Mouse (Mus musculus) lung, postnatal 0 days (tissue): ENCODE measurements at regions not wholly inside any gene's neighbourhood (a gene's known extent, or its start where the extent isn't known, plus 50 kb on each side); places are given as distances from the start of the nearest gene placed in this dataset.

Experiments used
- ATAC-seq: fragments of 200-750 bp; cut with Nextera tagmentation; 2 replicates; pipeline ENCODE4 v1.8.0; 2017; ENCODE audit warnings: moderate library complexity
- DNase-seq: peaks from one replicate; pipeline ENCODE4 v3.0.0-alpha.2; 2016; ENCODE audit warnings: low spot score
- H3K27ac ChIP-seq: fragments of 300-500 bp; sonication (generic); 2 replicates; pipeline ENCODE4 v1.5.1; 2014; ENCODE audit warnings: antibody characterized with exemption, mild to moderate bottlenecking, low read length, mixed read lengths
- H3K27me3 ChIP-seq: fragments of 300-500 bp; sonication (generic); replicated peaks from 2 replicates; pipeline ENCODE4 v1.6.1; 2014; ENCODE audit warnings: low read length, mixed read lengths; ENCODE audit not compliant: insufficient read depth
- H3K36me3 ChIP-seq: fragments of 300-500 bp; sonication (generic); 2 replicates; pipeline ENCODE4 v1.6.1; 2014; ENCODE audit warnings: low read length, mixed read lengths; ENCODE audit not compliant: insufficient read depth
- H3K4me1 ChIP-seq: fragments of 300-500 bp; sonication (generic); 2 replicates; pipeline ENCODE4 v1.6.1; 2014; ENCODE audit warnings: antibody characterized with exemption, low read depth, low read length, mixed read lengths; ENCODE audit not compliant: insufficient read depth
- H3K4me2 ChIP-seq: fragments of 300-500 bp; sonication (generic); replicated peaks from 2 replicates; pipeline ENCODE4 v1.6.1; 2014; ENCODE audit warnings: low read depth, mild to moderate bottlenecking, low read length, moderate library complexity, mixed read lengths
- H3K4me3 ChIP-seq: fragments of 300-500 bp; sonication (generic); 2 replicates; pipeline ENCODE4 v1.5.1; 2014; ENCODE audit warnings: low read depth, low read length
- H3K9ac ChIP-seq: fragments of 300-500 bp; sonication (generic); replicated peaks from 2 replicates; pipeline ENCODE4 v1.6.1; 2014; ENCODE audit warnings: low read depth, mild to moderate bottlenecking
- H3K9me3 ChIP-seq: fragments of 300-500 bp; sonication (generic); 2 replicates; pipeline ENCODE4 v1.6.1; 2016; ENCODE audit warnings: low read length, mixed read lengths
- CTCF ChIP-seq: IDR thresholded peaks from 2 replicates; pipeline ENCODE4 v1.5.1; 2016; ENCODE audit warnings: antibody characterized with exemption, mild to moderate bottlenecking
- EP300 ChIP-seq: IDR thresholded peaks from 2 replicates; pipeline ENCODE4 v1.6.1; 2016; ENCODE audit warnings: antibody characterized with exemption, mild to moderate bottlenecking, control low read depth
- WGBS: fragments of 180-500 bp; shearing (Covaris S2); extraction: QIAGEN DNeasy Blood & Tissue Kit; methylation state at CpG from one replicate; pipeline ENCODE4 v1.1.7; 2014; 5-methylcytosine and 5-hydroxymethylcytosine counted together

DNA sequence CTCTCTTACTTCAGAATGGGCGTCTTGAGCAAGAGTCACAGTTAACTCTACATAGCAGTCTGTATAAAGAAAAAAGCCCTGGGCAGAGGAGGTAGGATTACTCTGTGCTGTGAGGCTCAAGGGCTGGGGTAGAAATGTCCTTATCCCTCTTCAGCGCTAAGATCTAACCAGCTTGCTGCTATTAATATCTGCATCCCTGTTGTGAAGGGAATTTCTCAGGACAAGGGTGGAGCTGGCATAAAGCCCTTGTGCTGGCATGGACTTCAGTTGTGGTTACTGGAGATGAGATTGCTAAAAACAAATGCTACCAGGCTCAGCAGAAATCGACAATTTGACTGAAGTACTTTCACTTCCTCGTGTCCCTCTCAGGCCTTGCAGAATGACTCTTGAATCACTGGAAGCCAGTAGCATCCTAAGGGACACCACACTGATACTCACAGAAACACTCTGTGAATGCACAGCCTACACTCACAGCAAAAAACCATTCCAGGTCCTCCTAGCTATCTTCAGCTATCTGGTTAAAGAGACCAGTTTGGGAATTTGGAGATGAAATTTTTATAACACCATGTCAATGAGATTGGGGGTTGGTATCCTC is 185.1 kb upstream of the B3gat1 start:
- Histone ChIP-seq H3K27me3 (no peaks in the 10 kb centered on the region), H3K4me1 (no peaks in the 10 kb centered on the region), H3K27ac (no peak overlapping the region), H3K36me3 (no peaks in the 10 kb centered on the region), H3K9me3 (no peaks in the 10 kb centered on the region), H3K4me2 (no peak overlapping the region), H3K9ac (no peak overlapping the region), H3K4me3 (no peak overlapping the region)
- TF ChIP-seq EP300 (no peak), CTCF (no peak)
- 48% methylated on average over 4 of the region's 4 CpGs for WGBS
- DNase-seq, result peak; percentile 14
- ATAC-seq, result no peak

DNA sequence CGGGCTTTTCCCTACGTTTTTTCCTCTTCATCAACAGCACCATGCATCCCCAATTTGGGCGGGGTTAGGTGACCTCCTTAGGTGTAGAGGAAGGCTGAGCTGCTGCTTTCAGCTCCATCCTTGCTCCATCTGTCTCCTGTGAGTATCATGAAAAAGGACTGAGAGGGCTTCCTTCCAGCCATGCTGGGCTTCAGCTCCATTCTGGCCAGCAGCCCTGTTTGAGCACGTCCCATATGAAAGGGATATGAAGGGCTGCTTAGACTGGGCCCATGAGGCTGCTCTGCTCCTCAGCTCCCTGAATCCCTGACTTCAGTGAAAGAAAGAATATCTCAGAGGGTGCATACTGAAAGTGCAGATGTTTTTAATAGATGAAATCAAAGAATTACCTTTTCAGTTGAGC is 184.4 kb upstream of the B3gat1 start:
- H3K36me3 ChIP-seq, result no peaks in the 10 kb centered on the region
- no peaks in the 10 kb centered on the region for H3K27me3 ChIP-seq
- no peak overlapping the region for H3K9ac ChIP-seq
- H3K4me2 ChIP-seq, result no peak overlapping the region
- ATAC-seq, result no peak
- H3K27ac ChIP-seq, result no peak overlapping the region
- H3K4me1 ChIP-seq, result no peaks in the 10 kb centered on the region
- WGBS, result 57% methylated on average over 4 of the region's 4 CpGs
- no peak for TF ChIP-seq EP300
- TF ChIP-seq CTCF, result no peak
- H3K4me3 ChIP-seq, result no peak overlapping the region
- no peaks in the 10 kb centered on the region for H3K9me3 ChIP-seq
- DNase-seq, result no peak

DNA sequence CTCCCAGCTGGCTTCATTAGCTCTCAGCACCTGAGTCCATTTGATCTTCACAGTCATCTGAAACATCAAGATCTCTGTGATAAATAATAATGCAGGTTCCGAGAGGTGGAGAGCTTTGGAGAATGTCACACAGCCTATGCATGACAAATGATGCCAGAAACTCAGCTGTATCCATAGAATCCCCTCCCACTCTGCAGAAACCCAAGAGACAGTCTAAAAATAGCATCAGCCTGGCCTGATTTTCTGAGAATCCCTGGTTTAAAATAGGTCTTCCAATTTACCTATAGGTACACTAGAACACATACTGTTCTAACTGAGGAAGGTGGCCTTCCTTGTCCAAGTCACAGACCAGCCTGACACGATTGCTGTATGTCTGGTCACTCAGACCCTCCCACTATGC is 184.0 kb upstream of the B3gat1 start:
- H3K9ac ChIP-seq, result no peak overlapping the region
- no peak overlapping the region for H3K4me3 ChIP-seq
- no peak overlapping the region for H3K4me2 ChIP-seq
- H3K27ac ChIP-seq, result no peak overlapping the region
- no peak for TF ChIP-seq EP300
- TF ChIP-seq CTCF, result no peak
- no peak for ATAC-seq
- H3K4me1 ChIP-seq, result no peaks in the 10 kb centered on the region
- H3K27me3 ChIP-seq, result no peaks in the 10 kb centered on the region
- WGBS, result 72% methylated on average over 2 of the region's 2 CpGs
- no peak for DNase-seq
- no peaks in the 10 kb centered on the region for H3K9me3 ChIP-seq
- H3K36me3 ChIP-seq, result no peaks in the 10 kb centered on the region

DNA sequence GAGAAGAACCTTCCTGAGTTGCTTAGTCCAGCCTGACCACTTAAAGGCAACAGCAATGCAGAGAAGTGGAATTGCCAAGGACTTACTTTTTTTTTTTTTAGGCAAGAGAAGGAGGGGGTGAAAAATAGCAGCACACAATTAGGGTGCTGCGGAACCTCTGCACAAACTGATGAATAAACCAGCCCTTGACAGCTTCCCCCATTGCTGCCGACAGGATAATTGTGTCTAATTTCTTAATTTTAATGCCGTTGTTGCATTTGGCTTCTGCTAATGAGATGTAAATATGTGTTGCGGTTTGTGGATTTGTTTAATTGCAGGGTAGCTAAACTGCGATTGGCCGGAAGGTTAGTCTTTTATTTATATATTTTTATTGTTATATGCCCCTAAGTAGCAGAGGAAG is 157.5 kb upstream of the B3gat1 start:
- Histone ChIP-seq H3K36me3 (no peaks in the 10 kb centered on the region), H3K27me3 (no peaks in the 10 kb centered on the region), H3K27ac (no peak overlapping the region), H3K4me1 (no peaks in the 10 kb centered on the region), H3K9ac (no peak overlapping the region), H3K9me3 (no peaks in the 10 kb centered on the region), H3K4me2 (no peak overlapping the region), H3K4me3 (no peak overlapping the region)
- 91% methylated on average over 6 of the region's 6 CpGs for WGBS
- DNase-seq (no peak), ATAC-seq (no peak)
- TF ChIP-seq EP300 (no peak), CTCF (no peak)

DNA sequence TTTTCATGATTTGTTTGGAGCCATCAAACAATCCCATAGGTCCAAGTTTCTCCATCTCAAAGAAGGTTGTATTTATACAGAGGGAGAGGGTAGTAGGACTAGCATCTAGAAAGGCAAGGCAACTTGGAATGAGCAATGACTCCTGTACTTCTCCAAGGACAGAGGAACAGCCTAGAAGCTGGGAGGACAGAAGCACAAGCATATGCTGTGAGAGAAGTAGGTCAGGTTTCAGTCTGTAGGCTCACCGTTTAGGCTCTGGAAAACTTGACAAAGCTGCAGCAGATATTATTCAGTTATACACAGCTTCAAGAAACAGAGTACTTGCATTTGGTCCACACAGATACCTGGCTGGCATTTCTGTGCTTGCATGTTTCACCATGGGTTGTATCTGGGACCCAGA is 131.5 kb upstream of the B3gat1 start:
- TF ChIP-seq EP300 (no peak), CTCF (no peak)
- H3K27ac ChIP-seq, result no peak overlapping the region
- H3K36me3 ChIP-seq, result no peaks in the 10 kb centered on the region
- H3K9ac ChIP-seq, result no peak overlapping the region
- H3K4me3 ChIP-seq, result no peak overlapping the region
- no peaks in the 10 kb centered on the region for H3K27me3 ChIP-seq
- H3K4me2 ChIP-seq, result no peak overlapping the region
- H3K4me1 ChIP-seq, result no peaks in the 10 kb centered on the region
- DNase-seq (no peak), ATAC-seq (no peak)
- 78% methylated on average over 1 of the region's 1 CpGs for WGBS
- no peaks in the 10 kb centered on the region for H3K9me3 ChIP-seq

DNA sequence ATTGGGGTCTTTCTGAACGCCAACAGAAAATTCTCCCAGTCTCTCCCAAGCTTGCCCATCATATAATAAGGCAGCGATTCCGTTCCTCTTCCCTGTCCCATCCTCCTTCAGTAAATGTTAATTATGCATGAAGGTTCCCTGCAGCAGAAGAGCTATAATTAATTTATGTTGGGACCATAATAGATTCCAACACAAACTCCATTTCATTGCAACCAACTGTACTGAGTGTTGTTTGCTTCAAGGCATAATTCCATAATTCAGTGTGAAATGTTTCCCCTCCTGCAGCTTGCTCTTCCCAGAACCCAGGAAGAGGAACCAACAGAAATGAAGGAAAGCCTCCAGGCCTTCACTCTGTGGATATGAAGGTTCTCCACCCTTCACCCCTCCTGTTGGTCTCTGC is 129.0 kb upstream of the B3gat1 start:
- no peaks in the 10 kb centered on the region for H3K4me1 ChIP-seq
- H3K27me3 ChIP-seq, result no peaks in the 10 kb centered on the region
- H3K4me3 ChIP-seq, result no peak overlapping the region
- no peak overlapping the region for H3K4me2 ChIP-seq
- no peaks in the 10 kb centered on the region for H3K36me3 ChIP-seq
- no peaks in the 10 kb centered on the region for H3K9me3 ChIP-seq
- DNase-seq, result no peak
- no peak for TF ChIP-seq CTCF
- TF ChIP-seq EP300, result no peak
- no peak overlapping the region for H3K27ac ChIP-seq
- no peak overlapping the region for H3K9ac ChIP-seq
- no peak for ATAC-seq
- WGBS, result 67% methylated on average over 3 of the region's 3 CpGs
